Mouse (Mus musculus): ENCODE measurements around the gene Tssk3.

DNA sequence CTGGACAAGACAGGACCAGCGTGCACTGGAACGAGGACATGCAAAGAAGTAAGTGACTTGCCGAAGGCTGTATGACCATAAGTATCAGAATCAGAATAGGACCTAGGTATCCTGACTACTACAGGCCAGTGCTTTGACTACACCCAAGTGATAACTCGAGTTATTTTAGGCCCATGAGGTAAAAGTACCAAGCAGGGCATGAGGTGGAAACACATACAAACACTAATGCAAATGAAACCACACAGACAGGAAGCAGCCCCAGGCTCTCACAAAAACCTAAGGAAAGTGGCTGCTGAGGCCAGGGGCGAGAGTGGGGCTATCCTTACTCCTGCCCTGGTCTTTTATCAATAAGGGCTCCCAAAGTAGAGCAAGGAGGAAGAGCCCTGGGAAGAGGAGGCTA is 34.5 kb upstream of the Tssk3 start:
- TF ChIP-seq EP300 (optimal IDR thresholded peaks at IDR 0.05) (no peak), CTCF (IDR thresholded peaks at IDR 0.05; ENCODE audit: low read depth) (no peak)
